Mouse (Mus musculus): ENCODE measurements around the gene Prpf19.

Gene Prpf19

GRCm38 (mm10) chr19:10895016-10895528 lies at the start of gene Prpf19:
Prpf19 (plus strand) TSS chr19:10895231.
- DNase-seq, result peak; percentile 98

GRCm38 (mm10) chr19:10845454-10845853 lies 49.6 kb upstream of the Prpf19 start:
- DNase-seq, result no peak

GRCm38 (mm10) chr19:10846150-10846549 lies 48.9 kb upstream of the Prpf19 start:
- DNase-seq, result no peak

GRCm38 (mm10) chr19:10847311-10848087 lies 47.5 kb upstream of the Prpf19 start:
- peak in 1 of 2 experiments; percentile 44 for DNase-seq

- no peak for DNase-seq
Measured at GRCm38 (mm10) chr19:10855422-10855821, 39.6 kb upstream of the Prpf19 start.

- no peak for DNase-seq
Measured at GRCm38 (mm10) chr19:10856520-10856919, 38.5 kb upstream of the Prpf19 start.

GRCm38 (mm10) chr19:10860072-10860497 lies 34.9 kb upstream of the Prpf19 start:
- no peak for DNase-seq

- no peak for DNase-seq
Measured at GRCm38 (mm10) chr19:10866351-10866750, 28.7 kb upstream of the Prpf19 start.

- DNase-seq, result no peak
Measured at GRCm38 (mm10) chr19:10867946-10868622, 26.9 kb upstream of the Prpf19 start.

GRCm38 (mm10) chr19:10868623-10869141 lies 26.3 kb upstream of the Prpf19 start:
- DNase-seq, result no peak

GRCm38 (mm10) chr19:10869241-10869885 lies 25.7 kb upstream of the Prpf19 start:
- peak; percentile 53 to 65 for DNase-seq

- peak; percentile 29 to 35 for DNase-seq
Measured at GRCm38 (mm10) chr19:10869886-10870527, 25.0 kb upstream of the Prpf19 start, which contains the start of gene Tmem132a. Tmem132a (minus strand) TSS chr19:10869940.

- no peak for DNase-seq
Measured at GRCm38 (mm10) chr19:10870676-10871075, 24.4 kb upstream of the Prpf19 start.

- no peak for DNase-seq
Measured at GRCm38 (mm10) chr19:10871328-10871961, 23.6 kb upstream of the Prpf19 start.

GRCm38 (mm10) chr19:10878201-10878837 lies 16.7 kb upstream of the Prpf19 start:
- DNase-seq, result no peak

- DNase-seq, result peak; percentile 54
Measured at GRCm38 (mm10) chr19:10880085-10880974, 14.7 kb upstream of the Prpf19 start.

- DNase-seq, result no peak
Measured at GRCm38 (mm10) chr19:10880975-10881425, 14.0 kb upstream of the Prpf19 start.

GRCm38 (mm10) chr19:10881426-10882154 lies 13.4 kb upstream of the Prpf19 start, which contains the start of gene Tmem109:
Tmem109 (minus strand) TSS chr19:10882001.
- DNase-seq, result peak; percentile 92 to 93

- DNase-seq, result no peak
Measured at GRCm38 (mm10) chr19:10892201-10892600, 2.8 kb upstream of the Prpf19 start.
